Mouse (Mus musculus) hindbrain, embryonic 15.5 days (tissue): Measurements from ENCODE around the gene Vamp2. TPM values are rescaled to one million over a fixed set of nuclear protein-coding genes. Genes with fewer than 3 reads are reported as not detected.

ENCODE experiments used
- ATAC-seq: fragments of 200-750 bp; cut with Nextera tagmentation; 2 replicates; pipeline ENCODE4 v1.8.0; 2017; ENCODE audit warnings: low read depth, moderate number of reproducible peaks, moderate TSS enrichment; ENCODE audit not compliant: low FRiP score
- H3K27ac ChIP-seq: fragments of 300-500 bp; sonication (generic); replicated peaks from 2 replicates; pipeline ENCODE4 v1.5.1; 2015; ENCODE audit warnings: mild to moderate bottlenecking, inconsistent platforms
- H3K27me3 ChIP-seq: fragments of 300-500 bp; sonication (generic); 2 replicates; pipeline ENCODE4 v1.6.1; 2015; ENCODE audit warnings: control low read depth, inconsistent platforms
- H3K36me3 ChIP-seq: fragments of 300-500 bp; sonication (generic); 2 replicates; pipeline ENCODE4 v1.6.1; 2015; ENCODE audit warnings: control low read depth, inconsistent platforms
- H3K4me1 ChIP-seq: fragments of 300-500 bp; sonication (generic); replicated peaks from 2 replicates; pipeline ENCODE4 v1.6.1; 2015; ENCODE audit warnings: control low read depth, inconsistent platforms
- H3K4me2 ChIP-seq: fragments of 300-500 bp; sonication (generic); 2 replicates; pipeline ENCODE4 v1.6.1; 2015; ENCODE audit warnings: moderate library complexity, mild to moderate bottlenecking, inconsistent platforms
- H3K4me3 ChIP-seq: fragments of 300-500 bp; sonication (generic); 2 replicates; pipeline ENCODE4 v1.5.1; 2015; ENCODE audit warnings: mild to moderate bottlenecking, inconsistent platforms
- H3K9ac ChIP-seq: fragments of 300-500 bp; sonication (generic); 2 replicates; pipeline ENCODE4 v1.6.1; 2015; ENCODE audit warnings: inconsistent platforms
- H3K9me3 ChIP-seq: fragments of 300-500 bp; sonication (generic); 2 replicates; pipeline ENCODE4 v1.6.1; 2016; ENCODE audit warnings: control low read depth, inconsistent platforms
- WGBS: fragments of 180-500 bp; shearing (Covaris S2); methylation state at CpG from one replicate; pipeline ENCODE4 v1.1.7; 2015; 5-methylcytosine and 5-hydroxymethylcytosine counted together
- polyA plus RNA-seq: library from polyadenylated mRNA; unstranded; fragments of >200 nt; fragmentation: Nextera tagmentation; extraction: Ambion mirVana; gene quantifications from 2 replicates; pipeline ENCODE4 v1.2.1, GENCODE M21; 2015

The Vamp2 gene
- polyA plus RNA-seq, 1 experiment from 2014 or later, result 437 TPM

DNA sequence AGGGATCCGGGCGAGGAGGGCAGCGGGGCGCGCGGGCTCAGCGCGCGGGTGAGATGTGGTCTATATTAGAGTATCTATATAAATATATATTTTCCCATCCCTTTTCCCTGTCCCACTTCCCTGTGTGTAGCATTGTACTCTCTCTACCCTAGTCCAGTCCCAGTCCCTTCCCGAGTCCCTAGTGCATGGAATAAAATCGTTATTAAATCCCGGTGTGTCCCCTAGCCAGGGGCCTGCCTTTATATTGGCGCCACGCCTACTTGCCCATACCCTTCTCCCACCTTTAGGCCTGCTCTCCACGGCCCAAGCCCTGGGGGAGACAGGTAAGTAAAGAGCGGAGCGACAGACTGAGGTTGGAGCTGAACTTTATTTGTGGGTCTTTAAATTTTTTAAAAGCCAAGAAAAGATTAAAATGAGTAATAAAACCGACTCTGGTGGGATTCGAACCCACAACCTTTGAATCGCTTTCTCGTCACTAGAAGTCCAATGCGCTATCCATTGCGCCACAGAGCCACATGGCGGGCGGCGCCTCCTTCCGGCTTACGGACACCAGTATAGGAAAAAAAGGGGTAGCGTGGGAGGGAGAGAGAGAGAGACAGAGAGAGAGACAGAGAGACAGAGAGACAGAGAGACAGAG lies 34.9 kb downstream of the Vamp2 start:
- Histone ChIP-seq H3K9ac (peak overlapping the region; percentile 70), H3K27me3 (peaks cover 9% of the 10 kb centered on the region), H3K27ac (peak overlapping the region; percentile 79), H3K36me3 (no peaks in the 10 kb centered on the region), H3K9me3 (no peaks in the 10 kb centered on the region), H3K4me1 (peaks cover 50% of the 10 kb centered on the region), H3K4me2 (peak overlapping the region; percentile 98), H3K4me3 (peak overlapping the region; percentile 89)
- ATAC-seq, result peak; percentile 2
- under 1% methylated on average over 29 of the region's 29 CpGs for WGBS

DNA sequence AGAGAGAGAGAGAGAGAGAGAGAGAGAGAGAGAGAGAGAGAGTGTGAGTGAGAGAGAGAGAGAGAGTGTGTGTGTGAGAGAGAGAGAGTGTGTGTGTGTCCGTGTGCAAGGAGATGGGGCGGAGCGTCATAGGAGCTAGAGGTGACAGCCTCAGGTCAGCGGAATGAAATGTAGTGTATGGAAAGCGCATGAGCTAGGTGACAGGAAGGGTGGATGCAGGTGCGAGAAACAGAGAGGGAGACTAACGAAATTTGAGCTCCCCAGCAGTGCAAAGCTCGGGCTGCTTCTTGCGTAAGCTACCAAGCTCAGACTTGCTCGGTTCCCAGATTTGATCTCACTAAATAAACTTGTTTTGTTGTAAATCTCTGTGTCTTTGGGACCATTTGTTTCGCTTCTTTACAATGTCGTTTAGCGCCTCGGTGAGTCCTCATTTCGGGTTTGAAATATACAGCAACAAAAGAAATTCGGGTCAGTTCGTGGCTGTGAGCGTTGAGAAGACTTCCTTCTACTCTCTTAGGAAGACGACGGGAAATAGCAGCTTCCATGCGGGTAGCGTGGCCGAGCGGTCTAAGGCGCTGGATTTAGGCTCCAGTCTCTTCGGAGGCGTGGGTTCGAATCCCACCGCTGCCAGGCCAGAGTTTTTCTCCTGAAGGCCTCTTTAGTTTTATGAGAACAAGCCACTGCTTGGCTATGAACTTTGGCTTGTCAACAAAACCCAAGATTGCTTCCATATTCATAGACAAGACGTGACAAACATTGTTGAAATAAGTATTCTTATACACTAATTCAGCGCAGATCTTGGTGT lies 35.6 kb downstream of the Vamp2 start:
- peak overlapping the region; percentile 68 for H3K27ac ChIP-seq
- peaks cover 11% of the 10 kb centered on the region for H3K27me3 ChIP-seq
- H3K36me3 ChIP-seq, result no peaks in the 10 kb centered on the region
- H3K9ac ChIP-seq, result peak overlapping the region; percentile 35
- H3K9me3 ChIP-seq, result no peaks in the 10 kb centered on the region
- peak overlapping the region; percentile 89 for H3K4me3 ChIP-seq
- WGBS, result under 1% methylated on average over 31 of the region's 31 CpGs
- H3K4me1 ChIP-seq, result peaks cover 46% of the 10 kb centered on the region
- H3K4me2 ChIP-seq, result peak overlapping the region; percentile 98
- ATAC-seq, result peak; percentile 70

DNA sequence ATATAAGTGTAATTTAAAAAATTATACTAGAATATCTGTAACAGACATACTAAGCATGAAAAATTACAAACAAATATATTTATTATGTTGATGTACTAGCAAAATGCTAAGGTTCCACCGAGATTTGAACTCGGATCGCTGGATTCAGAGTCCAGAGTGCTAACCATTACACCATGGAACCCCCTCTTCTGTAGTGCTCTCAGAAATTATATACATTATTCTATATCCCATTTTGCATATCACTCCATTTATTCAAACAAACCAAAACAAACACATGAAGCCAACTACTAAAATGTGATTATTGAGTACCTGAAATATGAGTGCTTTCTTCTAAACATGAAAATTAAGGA lies 36.2 kb downstream of the Vamp2 start:
- under 1% methylated on average over 3 of the region's 3 CpGs for WGBS
- H3K9me3 ChIP-seq, result no peaks in the 10 kb centered on the region
- no peak overlapping the region for H3K9ac ChIP-seq
- H3K27ac ChIP-seq, result no peak overlapping the region
- peak overlapping the region; percentile 98 for H3K4me2 ChIP-seq
- peaks cover 11% of the 10 kb centered on the region for H3K27me3 ChIP-seq
- H3K4me3 ChIP-seq, result peak overlapping the region; percentile 89
- H3K4me1 ChIP-seq, result peaks cover 41% of the 10 kb centered on the region
- ATAC-seq, result peak; percentile 42
- no peaks in the 10 kb centered on the region for H3K36me3 ChIP-seq

DNA sequence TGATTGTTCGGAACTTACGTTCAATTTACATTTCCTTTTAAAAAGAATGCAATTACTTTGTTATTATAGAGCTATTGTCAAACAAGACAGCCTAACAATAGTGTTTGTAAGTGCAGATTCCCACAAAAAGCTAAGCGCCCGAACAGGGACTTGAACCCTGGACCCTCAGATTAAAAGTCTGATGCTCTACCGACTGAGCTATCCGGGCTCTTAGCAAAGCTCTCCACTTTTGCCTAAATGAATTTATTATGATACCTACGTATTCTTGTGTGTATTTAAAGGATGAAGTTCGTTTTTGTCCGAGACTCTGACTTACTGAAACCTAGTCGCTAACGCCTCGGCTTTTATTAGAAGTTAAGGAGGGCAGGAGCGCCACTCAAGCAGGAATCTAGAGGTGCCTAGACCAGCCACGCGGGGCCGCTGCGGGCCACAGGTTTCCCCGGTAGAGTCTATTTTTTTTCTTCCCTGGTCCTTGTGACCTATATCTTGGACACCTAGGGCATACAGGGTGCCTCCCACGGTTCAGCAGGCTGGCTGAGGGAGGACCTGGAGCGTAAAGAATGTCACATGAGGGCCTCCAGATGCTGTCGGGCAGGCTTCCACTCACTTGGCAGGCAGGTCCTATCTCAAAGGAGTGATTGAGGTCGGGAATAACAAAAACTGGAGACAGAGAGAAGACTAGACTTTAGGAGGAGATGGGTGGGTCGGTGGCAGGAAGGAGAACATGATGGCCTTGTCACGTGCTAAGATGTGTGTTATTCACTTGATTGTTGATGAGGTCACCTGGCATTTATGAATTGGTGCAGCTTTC lies 37.0 kb downstream of the Vamp2 start:
- Histone ChIP-seq H3K36me3 (no peaks in the 10 kb centered on the region), H3K4me3 (peak overlapping the region; percentile 61), H3K9ac (peak overlapping the region; percentile 56), H3K27ac (peak overlapping the region; percentile 83), H3K9me3 (no peaks in the 10 kb centered on the region), H3K4me1 (peaks cover 33% of the 10 kb centered on the region), H3K4me2 (peak overlapping the region; percentile 76), H3K27me3 (peaks cover 9% of the 10 kb centered on the region)
- peak; percentile 27 for ATAC-seq
- under 1% methylated on average over 24 of the region's 24 CpGs for WGBS

DNA sequence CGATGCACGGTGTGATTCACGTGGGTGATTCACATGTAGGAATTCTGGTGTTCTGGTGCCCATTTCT lies 37.4 kb downstream of the Vamp2 start, which contains the start of gene Aloxe3:
Gene Aloxe3, plus strand, starts transcription at position 45 of the 67 bp plus-strand sequence.
- H3K4me2 ChIP-seq, result peak within 1 kb of the TSS; percentile 76
- H3K27me3 ChIP-seq, result peaks cover 5% of the 10 kb centered on the region
- H3K4me3 ChIP-seq, result peak within 1 kb of the TSS; percentile 61
- peaks cover 29% of the 10 kb centered on the region for H3K4me1 ChIP-seq
- no peaks in the 10 kb centered on the region for H3K36me3 ChIP-seq
- no peaks in the 10 kb centered on the region for H3K9me3 ChIP-seq
- WGBS, result 1% methylated on average over 3 of the region's 3 CpGs
- H3K27ac ChIP-seq, result peak within 1 kb of the TSS; percentile 83
- no peak for ATAC-seq
- H3K9ac ChIP-seq, result peak within 1 kb of the TSS; percentile 56

DNA sequence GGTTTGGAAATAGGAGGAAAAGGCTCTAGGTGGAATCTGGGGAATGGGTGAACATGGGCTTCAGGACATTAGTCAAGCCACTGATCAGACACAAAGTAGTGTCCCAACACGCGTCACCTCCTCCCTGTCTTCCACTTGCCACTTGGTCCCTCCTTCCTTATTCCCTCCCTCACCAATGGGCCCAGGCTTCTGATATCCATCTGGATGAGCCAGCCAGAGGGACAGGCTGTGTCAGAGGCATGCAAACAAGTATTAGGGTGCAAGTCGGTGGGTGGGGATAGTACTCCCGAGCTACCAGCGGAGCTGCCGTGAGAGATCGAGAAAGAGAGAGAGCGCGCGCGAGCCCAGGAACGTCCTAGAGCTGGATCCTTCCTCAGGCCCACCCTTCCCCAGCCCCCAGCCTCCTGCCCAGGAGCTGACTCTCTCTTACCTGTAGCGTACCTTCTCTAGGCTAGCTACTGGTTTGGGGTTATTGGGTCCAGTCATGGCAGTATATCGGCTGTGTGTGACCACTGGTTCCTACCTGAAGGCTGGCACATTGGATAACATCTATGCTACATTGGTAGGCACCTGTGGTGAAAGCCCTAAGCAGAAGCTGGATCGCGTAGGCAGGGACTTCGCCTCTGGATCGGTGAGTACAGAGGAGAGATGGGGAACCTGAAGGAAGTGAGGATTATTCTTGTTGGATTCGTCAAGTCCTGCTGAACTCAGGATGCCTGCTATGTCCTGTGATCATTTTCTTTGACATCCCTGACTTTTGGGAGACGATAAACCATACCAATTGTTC lies 37.8 kb downstream of the Vamp2 start:
- peaks cover 24% of the 10 kb centered on the region for H3K4me1 ChIP-seq
- H3K4me2 ChIP-seq, result peak overlapping the region; percentile 76
- 7% methylated on average over 20 of the region's 20 CpGs for WGBS
- H3K9ac ChIP-seq, result peak overlapping the region; percentile 56
- H3K9me3 ChIP-seq, result no peaks in the 10 kb centered on the region
- H3K27me3 ChIP-seq, result peaks cover 5% of the 10 kb centered on the region
- peak overlapping the region; percentile 83 for H3K27ac ChIP-seq
- no peak for ATAC-seq
- H3K36me3 ChIP-seq, result no peaks in the 10 kb centered on the region
- H3K4me3 ChIP-seq, result peak overlapping the region; percentile 61

DNA sequence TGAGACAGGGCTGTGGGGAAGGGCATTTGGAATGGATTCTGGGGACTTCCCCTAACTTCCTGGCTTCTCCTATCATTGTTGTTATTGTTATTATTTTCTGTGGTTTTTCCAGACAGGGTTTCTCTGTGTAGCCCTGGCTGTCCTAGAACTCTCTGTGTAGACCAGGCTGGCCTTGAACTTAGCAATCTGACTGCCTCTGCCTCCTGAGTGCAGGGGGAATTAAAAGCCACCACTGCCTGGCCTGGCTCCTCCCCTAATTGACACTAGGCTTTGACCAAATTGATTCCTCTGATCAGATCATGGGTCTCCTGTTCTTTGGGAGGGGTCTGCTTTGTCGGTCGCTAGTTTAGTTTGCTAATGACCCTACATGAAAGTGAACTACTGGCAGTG lies 38.4 kb downstream of the Vamp2 start:
- Histone ChIP-seq H3K9ac (peak overlapping the region; percentile 56), H3K9me3 (no peaks in the 10 kb centered on the region), H3K4me3 (peak overlapping the region; percentile 61), H3K4me1 (peaks cover 18% of the 10 kb centered on the region), H3K27me3 (peaks cover 5% of the 10 kb centered on the region), H3K4me2 (peak overlapping the region; percentile 76), H3K36me3 (no peaks in the 10 kb centered on the region), H3K27ac (no peak overlapping the region)
- WGBS, result 62% methylated on average over 2 of the region's 2 CpGs
- no peak for ATAC-seq

DNA sequence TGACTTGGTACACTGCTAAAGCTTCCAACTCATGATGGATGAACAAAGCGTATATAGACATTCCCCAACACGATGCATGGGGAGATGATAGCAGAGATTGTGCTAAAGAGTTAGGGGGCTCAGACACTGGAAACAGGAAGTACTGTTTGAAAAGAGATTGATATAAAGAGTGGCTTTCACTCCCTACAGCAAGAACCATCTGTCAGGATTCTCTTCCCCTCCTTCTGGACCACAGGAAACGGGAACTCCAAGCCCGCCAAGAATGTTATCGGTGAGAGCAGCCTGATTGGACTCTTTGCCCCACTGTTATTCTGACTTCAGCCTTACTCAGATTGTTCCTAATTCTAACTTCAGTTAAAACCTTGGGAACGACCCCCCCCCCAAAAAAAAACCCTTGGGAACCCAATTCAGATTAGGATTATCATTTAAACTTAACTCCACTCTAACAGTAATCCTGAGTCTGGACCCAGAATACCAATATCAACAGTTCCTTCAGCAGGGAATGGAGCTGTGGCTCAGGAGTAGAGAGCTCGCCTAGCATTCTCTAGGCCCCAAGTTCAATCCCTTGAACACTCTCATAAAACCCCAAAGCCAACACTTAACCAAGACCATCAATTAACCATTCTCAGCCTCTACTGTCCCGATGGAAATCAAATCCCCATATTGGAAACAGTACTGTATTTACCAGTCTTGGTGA lies 40.3 kb downstream of the Vamp2 start:
- no peak for ATAC-seq

DNA sequence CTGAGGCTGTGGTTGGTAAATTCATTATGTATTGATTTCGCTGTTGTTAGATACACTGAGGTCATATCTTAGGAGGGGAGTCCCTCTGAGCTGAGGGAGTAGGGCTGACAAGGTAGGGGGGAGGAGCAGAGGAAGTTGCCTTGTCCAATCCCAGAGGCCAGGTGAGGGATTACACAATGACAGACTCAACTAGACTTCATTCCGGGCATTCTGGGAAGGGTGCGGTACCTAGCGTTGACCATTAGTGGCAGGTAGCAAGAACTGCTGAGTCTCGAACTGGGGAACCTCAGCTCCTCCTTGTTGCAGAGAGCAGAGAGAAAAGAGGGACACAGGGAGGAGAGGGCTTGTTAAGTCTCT lies 45.3 kb downstream of the Vamp2 start:
- no peaks in the 10 kb centered on the region for H3K9me3 ChIP-seq
- H3K9ac ChIP-seq, result no peak overlapping the region
- H3K27me3 ChIP-seq, result no peaks in the 10 kb centered on the region; the same call in none of the 2 replicates
- H3K36me3 ChIP-seq, result no peaks in the 10 kb centered on the region
- H3K4me3 ChIP-seq, result peak overlapping the region; percentile 41
- WGBS, result 19% methylated on average over 5 of the region's 5 CpGs
- 0 out of 2 replicates have a peak overlapping the region, but pooled peaks have one; percentile 63 for H3K27ac ChIP-seq
- ATAC-seq, result no peak
- peak overlapping the region; percentile 59 for H3K4me2 ChIP-seq
- H3K4me1 ChIP-seq, result peaks cover 7% of the 10 kb centered on the region; the same call in 1 of the 2 replicates

More for the DNA sequence above, 40.3 kb downstream of the Vamp2 start:
- WGBS, result 79% methylated on average over 8 of the region's 8 CpGs
- no peaks in the 10 kb centered on the region for H3K9me3 ChIP-seq
- H3K27me3 ChIP-seq, result peaks cover 5% of the 10 kb centered on the region
- H3K9ac ChIP-seq, result no peak overlapping the region
- no peaks in the 10 kb centered on the region for H3K36me3 ChIP-seq
- peaks cover 15% of the 10 kb centered on the region for H3K4me1 ChIP-seq
- H3K4me2 ChIP-seq, result no peak overlapping the region
- H3K4me3 ChIP-seq, result no peak overlapping the region
- H3K27ac ChIP-seq, result no peak overlapping the region

DNA sequence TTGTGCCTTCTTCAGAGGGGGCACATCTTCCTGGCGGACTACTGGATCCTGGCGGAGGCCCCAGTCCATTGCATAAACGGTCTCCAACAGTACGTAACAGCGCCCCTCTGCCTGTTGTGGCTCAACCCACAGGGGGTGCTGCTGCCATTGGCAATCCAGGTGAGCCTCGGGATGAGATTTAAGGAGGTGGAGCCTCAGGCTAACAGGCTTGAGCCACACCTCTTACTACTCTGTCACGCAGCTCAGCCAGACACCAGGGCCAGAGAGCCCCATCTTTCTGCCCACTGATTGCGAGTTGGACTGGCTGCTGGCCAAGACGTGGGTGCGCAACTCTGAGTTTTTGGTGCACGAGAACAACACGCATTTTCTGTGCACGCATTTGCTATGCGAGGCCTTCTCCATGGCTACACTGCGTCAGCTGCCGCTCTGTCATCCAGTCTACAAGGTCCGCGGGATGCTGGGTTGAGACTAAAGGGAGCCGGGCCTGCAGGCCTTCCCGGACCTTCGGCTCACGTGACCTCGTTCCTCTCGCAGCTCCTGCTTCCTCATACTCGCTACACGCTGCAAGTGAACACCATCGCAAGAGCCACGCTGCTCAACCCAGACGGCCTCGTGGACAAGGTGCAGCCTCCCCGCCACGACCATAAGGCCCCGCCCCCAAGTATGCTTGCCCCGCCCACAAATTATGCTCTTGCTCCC lies 45.8 kb downstream of the Vamp2 start:
- H3K27ac ChIP-seq, result peak overlapping the region; percentile 63
- no peaks in the 10 kb centered on the region for H3K9me3 ChIP-seq
- ATAC-seq, result peak; percentile 78
- H3K4me3 ChIP-seq, result peak overlapping the region; percentile 41
- peak overlapping the region; percentile 59 for H3K4me2 ChIP-seq
- peak overlapping the region; percentile 26 for H3K9ac ChIP-seq
- H3K36me3 ChIP-seq, result no peaks in the 10 kb centered on the region
- 1% methylated on average over 34 of the region's 34 CpGs for WGBS
- H3K27me3 ChIP-seq, result no peaks in the 10 kb centered on the region; the same call in none of the 2 replicates
- peaks cover 7% of the 10 kb centered on the region; the same call in 1 of the 2 replicates for H3K4me1 ChIP-seq

DNA sequence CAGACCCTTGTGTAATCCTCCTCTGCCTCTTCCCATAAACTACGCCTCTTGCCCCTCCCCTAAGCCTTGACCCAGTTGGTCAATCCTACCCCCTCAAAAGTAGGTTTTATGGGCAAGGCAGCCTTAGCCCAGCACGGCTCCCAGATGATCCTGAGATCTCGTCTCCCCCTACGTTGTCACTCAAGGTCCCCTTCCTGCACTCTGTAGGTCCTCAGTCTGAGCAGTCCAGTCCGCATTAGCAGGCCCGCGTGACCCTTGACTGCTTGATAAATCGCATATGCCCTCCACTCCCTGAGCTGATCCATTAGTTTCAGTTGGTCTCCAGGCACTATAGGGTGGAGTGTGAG lies 46.3 kb downstream of the Vamp2 start:
- peaks cover 7% of the 10 kb centered on the region; the same call in 1 of the 2 replicates for H3K4me1 ChIP-seq
- H3K4me3 ChIP-seq, result peak overlapping the region; percentile 41
- H3K9me3 ChIP-seq, result no peaks in the 10 kb centered on the region
- peak overlapping the region; percentile 63; the same call in 1 of the 2 replicates for H3K27ac ChIP-seq
- no peaks in the 10 kb centered on the region; the same call in none of the 2 replicates for H3K27me3 ChIP-seq
- H3K36me3 ChIP-seq, result no peaks in the 10 kb centered on the region
- 36% methylated on average over 8 of the region's 8 CpGs for WGBS
- H3K9ac ChIP-seq, result peak overlapping the region; percentile 26
- ATAC-seq, result peak; percentile 59; the same call in 1 of the 2 replicates
- H3K4me2 ChIP-seq, result peak overlapping the region; percentile 59
